Mouse (Mus musculus): ENCODE measurements around the gene Epm2aip1.
A peak's percentile ranks its signal among the peaks of the same experiment; 100 is the strongest.

Epm2aip1 gene

GRCm38 (mm10) chr9:111271434-111272160 is at the start of gene Epm2aip1, which contains the start of gene Mlh1:
Epm2aip1 (plus strand) TSS chr9:111271929.
Mlh1 (minus strand) TSS chr9:111271791.
- peak; percentile 98 to 99 for DNase-seq (ENCODE audit: low spot score in 2 of 2)

GRCm38 (mm10) chr9:111223406-111223805 is 48.3 kb upstream of the Epm2aip1 start:
- no peak for DNase-seq (ENCODE audit: low spot score in 2 of 2)

- no peak for DNase-seq (ENCODE audit: low spot score in 2 of 2)
Observed at GRCm38 (mm10) chr9:111228446-111228845, 43.3 kb upstream of the Epm2aip1 start.

- DNase-seq (ENCODE audit: low spot score in 2 of 2) = no peak
Observed at GRCm38 (mm10) chr9:111234701-111235100, 37.0 kb upstream of the Epm2aip1 start.

- DNase-seq (ENCODE audit: low spot score in 2 of 2) = no peak
Observed at GRCm38 (mm10) chr9:111237726-111238125, 34.0 kb upstream of the Epm2aip1 start.

- DNase-seq (ENCODE audit: low spot score in 2 of 2) = no peak
Observed at GRCm38 (mm10) chr9:111239821-111240220, 31.9 kb upstream of the Epm2aip1 start.

GRCm38 (mm10) chr9:111243384-111243783 is 28.3 kb upstream of the Epm2aip1 start:
- no peak for DNase-seq (ENCODE audit: low spot score in 2 of 2)

- no peak for DNase-seq (ENCODE audit: low spot score in 2 of 2)
Observed at GRCm38 (mm10) chr9:111245546-111245945, 26.2 kb upstream of the Epm2aip1 start.

- DNase-seq (ENCODE audit: low spot score in 2 of 2) = no peak
Observed at GRCm38 (mm10) chr9:111247682-111248246, 24.0 kb upstream of the Epm2aip1 start.

GRCm38 (mm10) chr9:111252161-111252869 is 19.4 kb upstream of the Epm2aip1 start:
- no peak for DNase-seq (ENCODE audit: low spot score in 2 of 2)

GRCm38 (mm10) chr9:111260360-111260985 is 11.3 kb upstream of the Epm2aip1 start:
- no peak for DNase-seq (ENCODE audit: low spot score in 2 of 2)

- DNase-seq (ENCODE audit: low spot score in 2 of 2) = no peak
Observed at GRCm38 (mm10) chr9:111261356-111261755, 10.4 kb upstream of the Epm2aip1 start.

GRCm38 (mm10) chr9:111267998-111268397 is 3.7 kb upstream of the Epm2aip1 start:
- DNase-seq (ENCODE audit: low spot score in 2 of 2) = no peak

GRCm38 (mm10) chr9:111270606-111271005 is 1.1 kb upstream of the Epm2aip1 start:
- DNase-seq (ENCODE audit: low spot score in 2 of 2) = no peak

GRCm38 (mm10) chr9:111271056-111271433 is 684 bp upstream of the Epm2aip1 start:
- DNase-seq (ENCODE audit: low spot score in 2 of 2) = no peak

GRCm38 (mm10) chr9:111272356-111272755 is 627 bp downstream of the Epm2aip1 start:
- DNase-seq (ENCODE audit: low spot score in 2 of 2) = no peak

- DNase-seq (ENCODE audit: low spot score in 2 of 2) = no peak
Observed at GRCm38 (mm10) chr9:111272996-111273785, 1.5 kb downstream of the Epm2aip1 start.

- no peak for DNase-seq (ENCODE audit: low spot score in 2 of 2)
Observed at GRCm38 (mm10) chr9:111273958-111274357, 2.2 kb downstream of the Epm2aip1 start.

GRCm38 (mm10) chr9:111275156-111275555 is 3.4 kb downstream of the Epm2aip1 start:
- no peak for DNase-seq (ENCODE audit: low spot score in 2 of 2)

GRCm38 (mm10) chr9:111285061-111285460 is 13.3 kb downstream of the Epm2aip1 start:
- no peak for DNase-seq (ENCODE audit: low spot score in 2 of 2)

- no peak for DNase-seq (ENCODE audit: low spot score in 2 of 2)
Observed at GRCm38 (mm10) chr9:111285676-111286075, 13.9 kb downstream of the Epm2aip1 start.

Data from spleen, postnatal 4 days (tissue).